Mouse (Mus musculus): Measurements from ENCODE around the gene Ajap1. TPM values are rescaled to one million over a fixed set of nuclear protein-coding genes. Genes with fewer than 3 reads are reported as not detected.

Gene Ajap1
- 0.11 TPM in 1 of 2 replicates, not detected in the other for polyA plus RNA-seq (2015; fragmentation: Nextera tagmentation; extraction: Ambion mirVana)

DNA sequence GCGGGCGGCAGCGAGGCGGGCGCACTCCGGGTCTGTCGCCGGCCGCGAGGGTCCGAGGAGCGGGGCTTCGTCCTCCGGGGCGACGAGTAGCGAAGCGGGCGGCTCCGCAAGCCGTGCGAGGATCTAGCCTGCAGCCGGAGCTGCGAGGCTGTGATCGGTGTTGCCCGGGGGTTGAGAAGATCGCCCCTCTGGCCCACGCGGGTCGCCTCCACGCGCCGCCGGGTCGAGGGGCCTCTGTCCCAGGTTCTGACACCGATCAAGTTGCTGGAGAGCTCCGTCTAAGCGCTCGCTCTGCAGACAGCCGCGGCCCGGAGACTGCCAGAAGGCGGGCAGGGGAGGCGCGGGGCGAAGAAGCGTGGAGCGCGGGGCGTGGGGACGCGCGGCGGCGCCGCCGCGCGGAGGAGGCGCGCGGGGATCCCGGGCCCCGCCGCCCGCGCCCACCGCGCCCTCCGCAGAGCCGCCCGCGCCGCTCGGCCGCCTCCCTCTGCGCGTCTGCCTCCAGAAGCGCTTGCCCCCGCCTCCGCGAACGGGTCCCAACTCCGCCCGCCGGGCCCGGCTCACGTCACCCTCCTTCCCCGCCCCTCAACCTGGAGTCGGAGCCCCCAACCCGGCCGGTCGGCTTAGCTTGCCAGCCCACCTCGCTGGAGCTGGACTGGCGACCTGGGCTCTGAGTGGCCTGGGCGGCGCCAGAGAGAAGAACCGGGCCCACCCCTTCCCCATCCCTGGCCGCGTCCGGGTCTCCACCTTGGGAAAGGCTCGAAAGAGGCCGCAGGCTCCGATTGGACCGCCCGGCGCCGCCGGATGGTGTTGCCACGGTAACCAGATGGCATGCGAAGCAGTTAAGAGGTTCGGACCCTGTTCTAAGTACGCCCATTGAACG lies at the start of gene Ajap1:
Gene Ajap1, minus strand, starts transcription at position 353 of the 880 bp plus-strand sequence.
- no peak for TF ChIP-seq CTCF (IDR thresholded peaks at IDR 0.05; ENCODE audit: low read depth)
- no peak for TF ChIP-seq EP300 (IDR thresholded peaks at IDR 0.05; ENCODE audit: low read depth)
- Histone ChIP-seq H3K27me3 (ENCODE audit: insufficient read depth, low read length) (peaks cover 47% of the 10 kb centered on the region), H3K9me3 (ENCODE audit: low read length) (no peaks in the 10 kb centered on the region), H3K9ac (replicated peaks) (no peak within 1 kb of the TSS), H3K4me1 (ENCODE audit: insufficient read depth) (no peaks in the 10 kb centered on the region), H3K4me3 (ENCODE audit: low read depth, low read length) (no peak within 1 kb of the TSS), H3K4me2 (ENCODE audit: low read depth, low read length) (0 out of 2 replicates have a peak within 1 kb of the TSS, but pooled peaks have one; percentile 1), H3K36me3 (replicated peaks; ENCODE audit: insufficient read depth, low read length) (no peaks in the 10 kb centered on the region), H3K27ac (ENCODE audit: low read depth) (no peak within 1 kb of the TSS)
- DNase-seq (no peak), ATAC-seq (no peak)
- WGBS (ENCODE audit: insufficient replicate concordance) = under 1% methylated on average over 58 of the region's 114 CpGs

DNA sequence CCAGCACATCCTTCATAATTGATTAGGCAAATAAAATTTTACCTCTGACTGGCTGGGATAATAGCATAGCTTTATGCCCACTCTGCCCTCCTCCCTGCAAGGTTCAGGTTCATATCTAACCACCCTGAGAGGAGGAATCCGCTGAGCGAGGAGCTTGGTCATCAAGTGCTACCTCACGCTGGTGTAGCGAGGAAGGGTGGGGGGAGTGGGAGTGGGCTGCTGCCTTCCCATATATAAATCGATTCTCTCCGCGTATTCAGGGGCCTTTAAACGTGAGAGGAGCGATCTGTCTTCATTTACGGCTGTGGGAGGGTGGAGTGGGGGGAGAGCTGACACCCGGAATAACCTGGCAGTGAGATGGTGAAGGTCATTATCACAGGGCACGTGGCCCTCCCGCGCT lies 47.9 kb upstream of the Ajap1 start:
- Histone ChIP-seq H3K36me3 (replicated peaks; ENCODE audit: insufficient read depth, low read length) (no peaks in the 10 kb centered on the region), H3K4me2 (ENCODE audit: low read depth, low read length) (no peak overlapping the region), H3K4me1 (ENCODE audit: insufficient read depth) (no peaks in the 10 kb centered on the region), H3K27ac (ENCODE audit: low read depth) (no peak overlapping the region), H3K9me3 (ENCODE audit: low read length) (no peaks in the 10 kb centered on the region), H3K4me3 (ENCODE audit: low read depth, low read length) (no peak overlapping the region), H3K27me3 (ENCODE audit: insufficient read depth, low read length) (no peaks in the 10 kb centered on the region), H3K9ac (replicated peaks) (no peak overlapping the region)
- ATAC-seq (no peak), DNase-seq (no peak)
- 65% methylated on average over 14 of the region's 14 CpGs for WGBS (ENCODE audit: insufficient replicate concordance)
- TF ChIP-seq EP300 (IDR thresholded peaks at IDR 0.05; ENCODE audit: low read depth) (no peak), CTCF (IDR thresholded peaks at IDR 0.05; ENCODE audit: low read depth) (no peak)

DNA sequence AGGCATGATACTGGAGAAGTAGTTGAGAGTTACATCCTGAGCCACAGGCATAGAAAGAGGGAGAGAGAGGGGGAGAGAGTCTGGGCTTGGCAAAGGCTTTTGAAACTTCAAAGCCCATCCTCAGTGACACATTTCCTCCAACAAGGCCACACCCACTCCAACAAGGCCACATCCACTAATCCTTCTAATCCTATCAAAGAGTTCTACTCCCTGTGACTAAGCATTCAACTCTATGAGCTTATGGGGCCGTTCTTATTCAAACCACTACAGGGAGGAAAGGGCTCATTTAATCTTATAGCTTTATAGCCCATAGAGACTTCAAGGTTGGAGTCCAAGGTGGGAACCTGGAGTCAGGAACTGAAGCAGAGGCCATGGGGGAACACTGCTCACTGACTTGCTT lies 39.0 kb upstream of the Ajap1 start:
- ATAC-seq (no peak), DNase-seq (no peak)
- H3K4me1 ChIP-seq (ENCODE audit: insufficient read depth) = no peaks in the 10 kb centered on the region
- no peaks in the 10 kb centered on the region; the same call in 1 of the 2 replicates for H3K9me3 ChIP-seq (ENCODE audit: low read length)
- 60% methylated on average over 1 of the region's 1 CpGs for WGBS (ENCODE audit: insufficient replicate concordance)
- H3K27me3 ChIP-seq (ENCODE audit: insufficient read depth, low read length) = no peaks in the 10 kb centered on the region
- TF ChIP-seq CTCF (IDR thresholded peaks at IDR 0.05; ENCODE audit: low read depth) (no peak), EP300 (IDR thresholded peaks at IDR 0.05; ENCODE audit: low read depth) (no peak)
- H3K9ac ChIP-seq (replicated peaks) = no peak overlapping the region
- no peak overlapping the region for H3K4me3 ChIP-seq (ENCODE audit: low read depth, low read length)
- no peak overlapping the region for H3K27ac ChIP-seq (ENCODE audit: low read depth)
- no peak overlapping the region for H3K4me2 ChIP-seq (ENCODE audit: low read depth, low read length)
- H3K36me3 ChIP-seq (replicated peaks; ENCODE audit: insufficient read depth, low read length) = no peaks in the 10 kb centered on the region

DNA sequence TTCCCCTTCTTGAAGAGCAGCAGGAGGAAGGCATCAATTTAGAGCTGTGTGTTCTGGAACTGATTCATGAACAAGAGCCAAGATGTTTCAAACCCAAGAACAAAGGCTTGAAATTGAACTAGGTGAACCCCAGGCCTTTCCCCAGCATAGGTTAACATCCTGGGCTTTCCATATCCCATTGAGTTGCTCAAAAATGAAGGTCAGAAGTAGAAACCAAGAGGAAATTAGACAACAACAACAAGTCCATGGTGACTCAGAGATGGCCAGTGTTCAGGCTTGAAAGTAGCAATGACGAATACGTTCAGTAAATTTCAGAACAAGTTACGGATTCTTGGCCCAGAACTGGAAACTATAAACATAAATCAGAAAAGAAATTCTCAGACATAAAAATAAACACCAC lies 37.3 kb upstream of the Ajap1 start:
- H3K9me3 ChIP-seq (ENCODE audit: low read length) = no peaks in the 10 kb centered on the region; the same call in 1 of the 2 replicates
- H3K27me3 ChIP-seq (ENCODE audit: insufficient read depth, low read length) = no peaks in the 10 kb centered on the region
- DNase-seq (no peak), ATAC-seq (no peak)
- no peak overlapping the region for H3K4me3 ChIP-seq (ENCODE audit: low read depth, low read length)
- H3K36me3 ChIP-seq (replicated peaks; ENCODE audit: insufficient read depth, low read length) = no peaks in the 10 kb centered on the region
- TF ChIP-seq EP300 (IDR thresholded peaks at IDR 0.05; ENCODE audit: low read depth) = no peak
- H3K4me1 ChIP-seq (ENCODE audit: insufficient read depth) = no peaks in the 10 kb centered on the region
- 68% methylated on average over 3 of the region's 3 CpGs for WGBS (ENCODE audit: insufficient replicate concordance)
- H3K4me2 ChIP-seq (ENCODE audit: low read depth, low read length) = no peak overlapping the region
- no peak overlapping the region for H3K27ac ChIP-seq (ENCODE audit: low read depth)
- H3K9ac ChIP-seq (replicated peaks) = no peak overlapping the region

DNA sequence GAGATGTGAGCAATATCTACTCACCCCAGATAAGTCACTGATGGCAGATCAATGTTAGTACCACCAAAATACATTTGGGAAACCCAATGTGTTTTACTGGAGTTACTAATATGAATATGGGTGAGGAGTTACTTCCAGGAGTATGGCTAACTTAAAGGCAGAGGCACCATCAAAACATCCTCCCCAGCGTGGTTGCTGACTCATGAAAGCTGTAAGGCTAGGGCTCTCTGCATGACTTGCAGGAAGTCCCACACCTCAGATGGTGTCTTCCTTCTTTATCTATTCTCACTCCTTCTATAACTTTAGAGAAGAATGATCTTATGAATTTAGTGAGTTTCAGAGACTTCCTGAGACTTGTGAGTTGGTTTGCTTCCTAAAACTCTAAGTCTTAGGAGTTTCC lies 36.7 kb upstream of the Ajap1 start:
- WGBS (ENCODE audit: insufficient replicate concordance) = 58% methylated on average over 1 of the region's 1 CpGs

DNA sequence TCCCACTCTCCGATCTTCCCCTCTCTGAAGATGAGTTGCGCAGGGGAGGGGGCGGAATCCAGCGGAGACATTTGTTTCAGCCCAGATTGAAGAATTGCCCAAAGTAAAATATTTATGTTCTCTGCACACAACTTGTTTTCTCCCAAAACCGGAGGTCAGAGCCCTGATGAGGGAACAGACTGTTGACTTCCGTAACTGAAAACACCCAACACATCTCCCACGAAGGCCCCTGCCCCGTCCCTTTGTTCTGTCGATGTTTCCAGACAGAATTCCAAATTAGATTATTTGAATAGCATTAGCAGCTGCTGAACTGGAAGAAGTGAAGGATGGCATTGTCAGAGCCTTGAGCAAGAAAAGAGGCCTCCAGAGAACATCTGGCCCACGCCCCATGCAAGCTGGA lies 33.2 kb upstream of the Ajap1 start:
- Histone ChIP-seq H3K4me2 (ENCODE audit: low read depth, low read length) (no peak overlapping the region), H3K4me3 (ENCODE audit: low read depth, low read length) (no peak overlapping the region), H3K9me3 (ENCODE audit: low read length) (no peaks in the 10 kb centered on the region; the same call in 1 of the 2 replicates), H3K36me3 (replicated peaks; ENCODE audit: insufficient read depth, low read length) (no peaks in the 10 kb centered on the region), H3K4me1 (ENCODE audit: insufficient read depth) (no peaks in the 10 kb centered on the region), H3K27me3 (ENCODE audit: insufficient read depth, low read length) (no peaks in the 10 kb centered on the region), H3K9ac (replicated peaks) (no peak overlapping the region), H3K27ac (ENCODE audit: low read depth) (no peak overlapping the region)
- 78% methylated on average over 10 of the region's 10 CpGs for WGBS (ENCODE audit: insufficient replicate concordance)
- TF ChIP-seq EP300 (IDR thresholded peaks at IDR 0.05; ENCODE audit: low read depth) (no peak), CTCF (IDR thresholded peaks at IDR 0.05; ENCODE audit: low read depth) (no peak)
- no peak for DNase-seq
- ATAC-seq = no peak

More for the DNA sequence above, 36.7 kb upstream of the Ajap1 start:
- Histone ChIP-seq H3K4me1 (ENCODE audit: insufficient read depth) (no peaks in the 10 kb centered on the region), H3K27ac (ENCODE audit: low read depth) (no peak overlapping the region), H3K9me3 (ENCODE audit: low read length) (no peaks in the 10 kb centered on the region; the same call in 1 of the 2 replicates), H3K27me3 (ENCODE audit: insufficient read depth, low read length) (no peaks in the 10 kb centered on the region), H3K9ac (replicated peaks) (no peak overlapping the region), H3K4me2 (ENCODE audit: low read depth, low read length) (no peak overlapping the region), H3K36me3 (replicated peaks; ENCODE audit: insufficient read depth, low read length) (no peaks in the 10 kb centered on the region), H3K4me3 (ENCODE audit: low read depth, low read length) (no peak overlapping the region)
- no peak for TF ChIP-seq EP300 (IDR thresholded peaks at IDR 0.05; ENCODE audit: low read depth)
- no peak for TF ChIP-seq CTCF (IDR thresholded peaks at IDR 0.05; ENCODE audit: low read depth)
- ATAC-seq = no peak
- no peak for DNase-seq
